Mouse (Mus musculus): Measurements from ENCODE around the gene Hebp1. TPM values are rescaled to one million over a fixed set of nuclear protein-coding genes. Genes with fewer than 3 reads are reported as not detected.

The Hebp1 gene
- polyA plus RNA-seq, 1 experiment from 2014 or later: 4.8 TPM

GRCm38 (mm10) chr6:135191906-135192305, 5.9 kb downstream of the Hebp1 start:
- Histone ChIP-seq H3K4me2 (ENCODE audit: low read length) (no peak overlapping the region), H3K9me3 (ENCODE audit: control insufficient read depth, low read length) (no peaks in the 10 kb centered on the region), H3K4me1 (replicated peaks; ENCODE audit: control insufficient read depth, insufficient read depth, low read length) (no peaks in the 10 kb centered on the region), H3K36me3 (ENCODE audit: control insufficient read depth, insufficient read depth) (no peaks in the 10 kb centered on the region), H3K27ac (ENCODE audit: low read length) (no peak overlapping the region), H3K9ac (replicated peaks; ENCODE audit: low read depth, low read length) (no peak overlapping the region), H3K27me3 (replicated peaks; ENCODE audit: control insufficient read depth, insufficient read depth, low read length) (no peaks in the 10 kb centered on the region), H3K4me3 (replicated peaks; ENCODE audit: low read length) (no peak overlapping the region)
- ATAC-seq: no peak
- WGBS: 85% methylated on average over 1 of the region's 1 CpGs

DNA sequence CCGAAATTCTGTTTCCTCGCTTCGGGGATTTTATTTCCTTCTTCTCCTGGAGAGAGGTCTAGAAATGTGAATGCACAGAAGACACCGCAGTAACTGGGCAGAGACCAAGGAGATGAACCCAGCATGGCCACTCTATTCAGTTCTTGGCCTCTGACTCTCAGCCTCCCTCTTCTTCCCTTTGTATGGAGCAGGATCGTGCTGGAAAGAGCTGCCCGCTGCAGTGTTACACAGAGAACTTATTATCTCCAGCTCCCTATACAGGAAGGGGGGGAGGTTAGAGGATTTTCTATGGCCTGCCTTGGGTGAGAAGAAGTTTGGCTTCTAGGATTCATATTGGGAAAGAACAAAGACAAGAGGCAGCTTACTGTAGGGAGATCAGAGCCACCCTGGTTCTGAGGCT, 7.7 kb downstream of the Hebp1 start:
- Histone ChIP-seq H3K36me3 (ENCODE audit: control insufficient read depth, insufficient read depth) (no peaks in the 10 kb centered on the region), H3K4me1 (replicated peaks; ENCODE audit: control insufficient read depth, insufficient read depth, low read length) (no peaks in the 10 kb centered on the region), H3K27me3 (replicated peaks; ENCODE audit: control insufficient read depth, insufficient read depth, low read length) (no peaks in the 10 kb centered on the region), H3K4me2 (ENCODE audit: low read length) (no peak overlapping the region), H3K9me3 (ENCODE audit: control insufficient read depth, low read length) (no peaks in the 10 kb centered on the region), H3K4me3 (replicated peaks; ENCODE audit: low read length) (no peak overlapping the region), H3K9ac (replicated peaks; ENCODE audit: low read depth, low read length) (no peak overlapping the region), H3K27ac (ENCODE audit: low read length) (no peak overlapping the region)
- no peak for ATAC-seq
- 61% methylated on average over 6 of the region's 6 CpGs for WGBS

GRCm38 (mm10) chr6:135188629-135189028, 9.2 kb downstream of the Hebp1 start:
- Histone ChIP-seq H3K9ac (replicated peaks; ENCODE audit: low read depth, low read length) (no peak overlapping the region), H3K27ac (ENCODE audit: low read length) (no peak overlapping the region), H3K9me3 (ENCODE audit: control insufficient read depth, low read length) (no peaks in the 10 kb centered on the region), H3K4me3 (replicated peaks; ENCODE audit: low read length) (no peak overlapping the region), H3K4me2 (ENCODE audit: low read length) (no peak overlapping the region), H3K4me1 (replicated peaks; ENCODE audit: control insufficient read depth, insufficient read depth, low read length) (no peaks in the 10 kb centered on the region), H3K36me3 (ENCODE audit: control insufficient read depth, insufficient read depth) (no peaks in the 10 kb centered on the region), H3K27me3 (replicated peaks; ENCODE audit: control insufficient read depth, insufficient read depth, low read length) (no peaks in the 10 kb centered on the region)
- no peak for ATAC-seq
- WGBS: 76% methylated on average over 4 of the region's 4 CpGs

GRCm38 (mm10) chr6:135187076-135187917, 10.5 kb downstream of the Hebp1 start:
- no peaks in the 10 kb centered on the region for H3K27me3 ChIP-seq (replicated peaks; ENCODE audit: control insufficient read depth, insufficient read depth, low read length)
- no peak overlapping the region for H3K9ac ChIP-seq (replicated peaks; ENCODE audit: low read depth, low read length)
- no peak overlapping the region for H3K4me2 ChIP-seq (ENCODE audit: low read length)
- no peaks in the 10 kb centered on the region for H3K36me3 ChIP-seq (ENCODE audit: control insufficient read depth, insufficient read depth)
- no peak overlapping the region for H3K4me3 ChIP-seq (replicated peaks; ENCODE audit: low read length)
- no peaks in the 10 kb centered on the region for H3K9me3 ChIP-seq (ENCODE audit: control insufficient read depth, low read length)
- no peaks in the 10 kb centered on the region for H3K4me1 ChIP-seq (replicated peaks; ENCODE audit: control insufficient read depth, insufficient read depth, low read length)
- ATAC-seq: no peak
- H3K27ac ChIP-seq (ENCODE audit: low read length): no peak overlapping the region
- WGBS: 84% methylated on average over 10 of the region's 10 CpGs

DNA sequence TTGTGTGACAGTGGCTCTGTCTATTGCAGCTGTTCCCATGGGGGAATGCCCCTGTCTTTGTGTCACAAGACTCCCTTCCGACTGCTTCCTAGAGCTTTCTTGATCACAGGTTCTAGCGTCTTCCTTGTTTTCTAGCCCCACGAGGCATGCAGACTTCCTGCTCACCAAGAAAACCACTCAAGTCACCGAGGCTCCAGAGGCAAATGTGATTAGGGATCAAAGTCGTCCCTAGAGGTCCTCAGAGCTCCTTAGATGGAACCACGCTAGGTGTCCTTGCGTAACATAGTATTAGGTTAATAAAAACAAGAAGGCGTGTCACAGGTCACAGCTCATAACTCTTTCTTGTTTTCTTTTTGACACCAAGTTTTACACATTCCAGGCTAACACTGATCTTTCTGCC, 13.9 kb downstream of the Hebp1 start:
- Histone ChIP-seq H3K4me2 (ENCODE audit: low read length) (no peak overlapping the region), H3K4me1 (replicated peaks; ENCODE audit: control insufficient read depth, insufficient read depth, low read length) (no peaks in the 10 kb centered on the region), H3K27ac (ENCODE audit: low read length) (no peak overlapping the region), H3K9ac (replicated peaks; ENCODE audit: low read depth, low read length) (no peak overlapping the region), H3K36me3 (ENCODE audit: control insufficient read depth, insufficient read depth) (no peaks in the 10 kb centered on the region), H3K4me3 (replicated peaks; ENCODE audit: low read length) (no peak overlapping the region), H3K27me3 (replicated peaks; ENCODE audit: control insufficient read depth, insufficient read depth, low read length) (no peaks in the 10 kb centered on the region), H3K9me3 (ENCODE audit: control insufficient read depth, low read length) (no peaks in the 10 kb centered on the region)
- WGBS: 60% methylated on average over 8 of the region's 8 CpGs
- ATAC-seq: no peak

DNA sequence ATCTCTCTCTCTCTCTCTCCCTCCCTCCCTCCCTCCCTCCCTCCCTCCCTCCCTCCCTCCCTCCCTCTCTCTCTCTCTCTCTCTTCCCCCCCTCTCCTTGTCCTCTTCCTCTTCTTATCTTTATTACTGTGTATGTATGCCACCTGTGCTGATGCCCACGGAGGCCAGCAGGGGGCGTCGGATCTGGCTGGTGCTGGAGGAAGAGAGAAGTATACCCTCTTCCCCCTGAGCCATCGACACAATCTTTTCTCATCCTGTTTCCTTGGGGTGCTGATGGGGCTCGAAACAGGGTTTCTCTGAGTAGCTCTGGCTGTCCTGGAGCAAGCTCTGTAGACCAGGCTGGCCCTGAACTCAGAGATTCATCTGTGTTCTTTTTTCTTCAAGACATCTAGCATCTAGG, 14.9 kb downstream of the Hebp1 start:
- ATAC-seq: no peak
- Histone ChIP-seq H3K27me3 (replicated peaks; ENCODE audit: control insufficient read depth, insufficient read depth, low read length) (no peaks in the 10 kb centered on the region), H3K9me3 (ENCODE audit: control insufficient read depth, low read length) (no peaks in the 10 kb centered on the region), H3K36me3 (ENCODE audit: control insufficient read depth, insufficient read depth) (no peaks in the 10 kb centered on the region), H3K4me2 (ENCODE audit: low read length) (no peak overlapping the region), H3K9ac (replicated peaks; ENCODE audit: low read depth, low read length) (no peak overlapping the region), H3K27ac (ENCODE audit: low read length) (no peak overlapping the region), H3K4me1 (replicated peaks; ENCODE audit: control insufficient read depth, insufficient read depth, low read length) (no peaks in the 10 kb centered on the region), H3K4me3 (replicated peaks; ENCODE audit: low read length) (no peak overlapping the region)
- WGBS: 56% methylated on average over 4 of the region's 5 CpGs

GRCm38 (mm10) chr6:135178599-135178998, 19.2 kb downstream of the Hebp1 start:
- H3K4me3 ChIP-seq (replicated peaks; ENCODE audit: low read length): no peak overlapping the region
- H3K9me3 ChIP-seq (ENCODE audit: control insufficient read depth, low read length): no peaks in the 10 kb centered on the region
- 56% methylated on average over 3 of the region's 3 CpGs for WGBS
- H3K9ac ChIP-seq (replicated peaks; ENCODE audit: low read depth, low read length): no peak overlapping the region
- no peaks in the 10 kb centered on the region for H3K36me3 ChIP-seq (ENCODE audit: control insufficient read depth, insufficient read depth)
- no peak for ATAC-seq
- no peak overlapping the region for H3K27ac ChIP-seq (ENCODE audit: low read length)
- no peaks in the 10 kb centered on the region for H3K4me1 ChIP-seq (replicated peaks; ENCODE audit: control insufficient read depth, insufficient read depth, low read length)
- no peaks in the 10 kb centered on the region for H3K27me3 ChIP-seq (replicated peaks; ENCODE audit: control insufficient read depth, insufficient read depth, low read length)
- H3K4me2 ChIP-seq (ENCODE audit: low read length): no peak overlapping the region

DNA sequence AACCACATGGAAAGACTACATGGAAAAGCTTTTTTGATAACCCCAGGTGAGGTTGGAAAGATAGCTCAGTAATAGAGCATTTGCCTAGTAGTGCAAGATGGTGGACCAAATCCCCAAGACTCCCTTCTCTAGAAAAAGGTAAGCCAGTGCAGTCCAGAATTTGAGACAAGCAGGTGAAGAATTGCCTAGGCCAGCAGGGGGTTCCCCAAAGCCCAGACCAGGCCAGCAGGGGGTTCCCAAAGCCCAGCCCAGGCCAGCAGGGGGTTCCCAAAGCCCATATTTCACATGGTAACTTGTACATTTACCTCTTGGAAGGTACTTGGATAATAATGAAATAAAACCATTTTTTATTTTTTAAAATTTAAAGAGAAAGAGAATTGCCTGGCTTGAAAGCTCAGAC, 20.6 kb downstream of the Hebp1 start:
- H3K36me3 ChIP-seq (ENCODE audit: control insufficient read depth, insufficient read depth): no peaks in the 10 kb centered on the region
- no peak overlapping the region for H3K4me2 ChIP-seq (ENCODE audit: low read length)
- no peak overlapping the region for H3K27ac ChIP-seq (ENCODE audit: low read length)
- H3K9ac ChIP-seq (replicated peaks; ENCODE audit: low read depth, low read length): no peak overlapping the region
- H3K9me3 ChIP-seq (ENCODE audit: control insufficient read depth, low read length): no peaks in the 10 kb centered on the region
- ATAC-seq: no peak
- no peak overlapping the region for H3K4me3 ChIP-seq (replicated peaks; ENCODE audit: low read length)
- H3K27me3 ChIP-seq (replicated peaks; ENCODE audit: control insufficient read depth, insufficient read depth, low read length): no peaks in the 10 kb centered on the region
- no peaks in the 10 kb centered on the region for H3K4me1 ChIP-seq (replicated peaks; ENCODE audit: control insufficient read depth, insufficient read depth, low read length)

DNA sequence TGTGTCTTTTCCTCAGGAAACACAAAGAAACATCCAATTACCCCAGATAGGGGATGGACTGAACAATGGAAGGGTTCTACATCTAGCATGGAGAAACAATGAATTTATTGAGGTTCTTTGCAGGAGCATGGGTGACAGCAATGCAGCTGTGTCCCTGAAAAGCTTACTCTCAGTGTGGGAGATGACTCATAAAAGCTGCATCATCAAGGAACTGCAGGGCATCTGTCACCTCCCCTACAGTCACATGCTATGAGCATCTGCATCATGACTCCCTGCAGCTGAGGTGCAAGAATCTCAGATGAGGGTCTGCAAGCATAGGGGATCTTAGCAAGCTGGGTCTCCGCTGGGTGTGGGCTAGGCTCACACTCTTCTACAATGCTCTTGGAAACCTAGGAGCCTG, 22.8 kb downstream of the Hebp1 start:
- Histone ChIP-seq H3K4me1 (replicated peaks; ENCODE audit: control insufficient read depth, insufficient read depth, low read length) (no peaks in the 10 kb centered on the region), H3K4me3 (replicated peaks; ENCODE audit: low read length) (no peak overlapping the region), H3K36me3 (ENCODE audit: control insufficient read depth, insufficient read depth) (no peaks in the 10 kb centered on the region), H3K9ac (replicated peaks; ENCODE audit: low read depth, low read length) (no peak overlapping the region), H3K9me3 (ENCODE audit: control insufficient read depth, low read length) (no peaks in the 10 kb centered on the region), H3K4me2 (ENCODE audit: low read length) (no peak overlapping the region), H3K27ac (ENCODE audit: low read length) (no peak overlapping the region), H3K27me3 (replicated peaks; ENCODE audit: control insufficient read depth, insufficient read depth, low read length) (no peaks in the 10 kb centered on the region)
- ATAC-seq: no peak
- WGBS: 95% methylated on average over 1 of the region's 1 CpGs

GRCm38 (mm10) chr6:135171736-135172135, 26.1 kb downstream of the Hebp1 start:
- Histone ChIP-seq H3K9ac (replicated peaks; ENCODE audit: low read depth, low read length) (no peak overlapping the region), H3K36me3 (ENCODE audit: control insufficient read depth, insufficient read depth) (no peaks in the 10 kb centered on the region), H3K27me3 (replicated peaks; ENCODE audit: control insufficient read depth, insufficient read depth, low read length) (no peaks in the 10 kb centered on the region), H3K9me3 (ENCODE audit: control insufficient read depth, low read length) (no peaks in the 10 kb centered on the region), H3K4me2 (ENCODE audit: low read length) (no peak overlapping the region), H3K4me1 (replicated peaks; ENCODE audit: control insufficient read depth, insufficient read depth, low read length) (peaks cover 8% of the 10 kb centered on the region), H3K27ac (ENCODE audit: low read length) (no peak overlapping the region), H3K4me3 (replicated peaks; ENCODE audit: low read length) (no peak overlapping the region)
- WGBS: 80% methylated on average over 14 of the region's 14 CpGs
- no peak for ATAC-seq
